Mouse (Mus musculus): ENCODE measurements around the gene C1qbp.

- TF ChIP-seq CTCF (IDR thresholded peaks at IDR 0.05; ENCODE audit: borderline replicate concordance, extremely low read depth, insufficient read depth, insufficient read length): no peak
- no peak for TF ChIP-seq POLR2A (IDR thresholded peaks at IDR 0.05; ENCODE audit: borderline replicate concordance, extremely low read depth, insufficient read depth, insufficient read length, poor library complexity, severe bottlenecking)
These were observed 34.2 kb upstream of the C1qbp start for GRCm38 (mm10) chr11:71017051-71017450.

Data from brain, embryonic 14.5 days (tissue).